Mouse (Mus musculus): Measurements from ENCODE around the gene Crybb1.

DNA sequence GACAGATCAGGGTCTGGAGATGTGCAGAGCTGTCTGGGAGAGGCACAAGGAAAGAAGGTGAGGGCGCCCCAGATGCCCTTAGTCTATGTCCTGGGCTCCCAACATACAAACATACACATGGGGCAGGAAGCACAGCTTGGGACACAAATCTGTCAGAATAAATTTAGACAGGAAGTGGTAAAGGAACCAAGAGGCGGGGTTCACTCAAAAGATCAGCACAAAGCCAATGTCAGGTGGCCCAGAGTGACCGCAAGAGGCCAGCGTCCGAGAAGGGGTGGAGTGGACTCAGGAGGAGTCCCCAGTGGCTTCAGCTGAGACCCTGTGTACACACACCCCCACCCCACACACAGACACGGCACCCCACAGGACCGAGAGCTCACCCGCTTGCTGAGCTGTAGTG lies 35.4 kb upstream of the Crybb1 start:
- TF ChIP-seq CTCF (IDR thresholded peaks at IDR 0.05; ENCODE audit: borderline replicate concordance, control insufficient read depth, extremely low read depth, insufficient read depth, low read length, poor library complexity) (no peak), POLR2A (IDR thresholded peaks at IDR 0.05; ENCODE audit: control insufficient read depth, extremely low read depth, insufficient read depth, low read length, poor library complexity) (no peak)
